Mouse (Mus musculus) gastrocnemius, postnatal 10 days (tissue): ENCODE results near the gene Kcns3. TPM values are rescaled to one million over a fixed set of nuclear protein-coding genes. Genes with fewer than 3 reads are reported as not detected.
"Not testable (repeated sequence)": the region's sequence is repeated elsewhere in the genome, so short reads cannot be mapped to it uniquely, and the experiment has no call there.

ENCODE experiments used
- DNase-seq: peaks from one replicate; pipeline ENCODE4 v3.0.0; 2021; ENCODE audit warnings: mixed read lengths
- total RNA-seq, 2 experiments: library from RNA; stranded (reverse); gene quantifications; 2 replicates each; pipeline ENCODE4 v1.2.3; 2021

Gene Kcns3
- total RNA-seq, 2 experiments from 2014 or later, result 0.97 to 1.2 TPM

DNA sequence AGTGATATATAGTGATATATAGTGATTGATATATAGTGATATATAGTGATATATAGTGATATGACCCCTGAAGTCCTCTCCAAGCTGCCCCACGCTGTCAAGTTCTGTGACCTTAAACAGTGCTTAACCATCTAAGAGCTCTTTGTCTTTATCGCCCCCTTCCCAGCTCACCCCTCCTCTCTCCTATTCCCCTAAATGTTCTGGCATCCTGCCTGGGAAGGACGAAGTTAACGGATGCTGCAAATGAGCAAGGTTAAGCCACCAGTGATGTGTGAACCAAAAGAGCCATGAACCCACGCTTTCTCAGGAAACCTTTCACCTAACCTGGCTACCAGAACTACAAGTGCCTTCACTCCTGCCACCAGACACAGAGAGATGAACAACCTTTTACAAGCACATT is 64.0 kb downstream of the Kcns3 start:
- DNase-seq, result no peak

DNA sequence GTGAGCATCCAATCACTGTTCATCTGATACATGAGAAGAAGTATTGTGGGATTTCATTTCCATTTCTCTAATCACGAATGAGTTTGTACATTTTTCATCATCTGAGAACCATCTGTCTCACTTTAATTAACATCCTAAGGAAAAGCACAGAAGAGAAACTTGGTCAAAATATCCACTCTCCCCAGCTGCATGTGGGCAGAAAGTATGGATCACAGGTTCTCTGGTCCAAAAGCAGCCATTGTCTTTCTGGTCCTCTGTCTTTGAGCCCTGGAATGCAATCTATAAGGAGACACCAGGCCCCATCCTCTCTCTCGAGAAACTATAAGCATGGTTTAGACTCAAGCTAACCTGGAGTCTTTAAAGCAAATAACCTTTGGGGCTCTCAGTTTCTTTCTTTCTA is 79.8 kb downstream of the Kcns3 start:
- no peak for DNase-seq

DNA sequence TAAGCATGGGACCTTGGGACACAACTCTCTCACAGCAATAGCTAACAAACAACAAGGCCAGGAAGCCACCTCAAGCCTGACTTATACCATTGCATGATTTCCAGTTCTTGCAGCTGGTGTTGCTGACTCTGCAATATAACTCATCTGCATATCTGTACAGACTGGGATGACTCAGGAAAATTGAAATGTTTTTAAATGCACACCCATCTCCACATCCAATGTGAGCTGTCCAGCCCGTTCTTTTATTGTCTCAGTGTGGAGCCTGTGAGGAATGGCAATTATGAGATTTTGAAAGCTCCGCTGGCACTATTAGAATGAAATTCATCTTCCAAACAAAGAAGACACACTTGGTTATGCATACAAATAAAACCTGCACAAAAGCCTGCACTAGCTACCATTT is 84.0 kb downstream of the Kcns3 start:
- DNase-seq, result no peak

- DNase-seq, result not testable (repeated sequence)
These were observed 98.2 kb downstream of the Kcns3 start for GRCm38 (mm10) chr12:11052676-11053075.

GRCm38 (mm10) chr12:11041821-11042220 is 109.0 kb downstream of the Kcns3 start:
- no peak for DNase-seq

Other genes starting within 250 kb of the Kcns3 start
- not detected for gene Msgn1, start 57.9 kb upstream of the Kcns3 start, total RNA-seq
- 1 to 10 TPM; 3.9 to 7.2 TPM for gene Gen1, start 114.7 kb upstream of the Kcns3 start, total RNA-seq
- gene Smc6, start 114.8 kb upstream of the Kcns3 start, total RNA-seq, result 10 to 100 TPM; 47.5 to 55.2 TPM